Comparison of ENCODE assay signal across 36 mouse cellular contexts in genomic region chr4:86557371-86557770, GRCm38 (mm10). TPM values are rescaled to one million over a fixed set of nuclear protein-coding genes. Genes with fewer than 3 reads are reported as not detected.
"Had no signal": no experiment of that assay in that cellular context is flagged by ENCODE, and none has a peak within 500 bp of the region (broad histone marks: within the 10 kb centered on the region; RNA-seq: fewer than 3 reads in every experiment).

No protein-coding gene starts in this region.

- H3K4me2 ChIP-seq: heart, embryonic 12.5 days; hindbrain, embryonic 12.5 days; hindbrain, embryonic 14.5 days; intestine, embryonic 15.5 days; kidney, embryonic 15.5 days; limb, embryonic 12.5 days; liver, embryonic 11.5 days; liver, embryonic 13.5 days had no signal

- H3K9ac ChIP-seq: heart, embryonic 12.5 days; hindbrain, embryonic 12.5 days; hindbrain, embryonic 14.5 days; intestine, embryonic 15.5 days; kidney, embryonic 15.5 days; limb, embryonic 12.5 days; liver, embryonic 13.5 days had no signal

- DNase-seq: gastrocnemius, adult 2 months; gastrocnemius, postnatal 10 days; gastrocnemius, postnatal 25 days; heart, adult 2 months; heart, postnatal 10 days; heart, postnatal 4 days; kidney, adult 2 months; kidney, adult 9 months; kidney, postnatal 14 days; kidney, postnatal 36 days; layer of hippocampus, adult 9-11 months; layer of hippocampus, postnatal 36 days; left cerebral cortex, postnatal 4 days; liver; liver, embryonic 13.5 days had no signal

- ATAC-seq: hindbrain, embryonic 16.5 days; inflammation-experienced regulatory T-cells, adult 6 months; intestine, embryonic 15.5 days; intestine, postnatal 0 days had no signal

- H3K4me3 ChIP-seq: gastrocnemius, adult 2 months; heart, adult 2 months; heart, embryonic 12.5 days; hindbrain, embryonic 10.5 days; hindbrain, embryonic 12.5 days; intestine, embryonic 15.5 days; kidney, embryonic 15.5 days; limb, embryonic 12.5 days; liver, embryonic 13.5 days had no signal

- H3K9me3 ChIP-seq: heart, embryonic 12.5 days; hindbrain, embryonic 10.5 days; hindbrain, embryonic 12.5 days; intestine, embryonic 15.5 days; kidney, embryonic 15.5 days; limb, embryonic 12.5 days; liver, embryonic 13.5 days had no signal

- H3K27ac ChIP-seq: gastrocnemius, adult 2 months; heart, adult 2 months; hindbrain, embryonic 10.5 days; hindbrain, embryonic 12.5 days; hindbrain, embryonic 14.5 days; intestine, embryonic 15.5 days; kidney, embryonic 15.5 days; kidney, postnatal 0 days; limb, embryonic 12.5 days; liver, embryonic 13.5 days had no signal

- H3K36me3 ChIP-seq: heart, embryonic 12.5 days; hindbrain, embryonic 10.5 days; hindbrain, embryonic 12.5 days; intestine, embryonic 15.5 days; kidney, embryonic 15.5 days; limb, embryonic 12.5 days; liver, embryonic 13.5 days had no signal

- H3K27me3 ChIP-seq: heart, embryonic 12.5 days; hindbrain, embryonic 12.5 days; intestine, embryonic 15.5 days; kidney, embryonic 15.5 days; limb, embryonic 12.5 days; liver, embryonic 13.5 days had no signal

- H3K4me1 ChIP-seq: heart, embryonic 12.5 days; hindbrain, embryonic 10.5 days; hindbrain, embryonic 12.5 days; intestine, embryonic 15.5 days; kidney, embryonic 15.5 days; liver, embryonic 13.5 days had no signal

RNA-seq across cellular contexts. Expression of gene Saxo1, which starts 0.8 kb away (rescaled TPM):
- total RNA-seq: gastrocnemius, adult 2 months; gastrocnemius, postnatal 10 days; gastrocnemius, postnatal 25 days; heart, adult 2 months; heart, postnatal 10 days; heart, postnatal 25 days; heart, postnatal 4 days; layer of hippocampus, adult 18-20 months; layer of hippocampus, adult 8-10 months; layer of hippocampus, postnatal 14 days; layer of hippocampus, postnatal 36 days; left cerebral cortex, adult 18-20 months; left cerebral cortex, adult 8-10 months; left cerebral cortex, postnatal 25 days; left cerebral cortex, postnatal 4 days had no signal
- polyA plus RNA-seq: heart, embryonic 12.5 days; heart, embryonic 16.5 days; hindbrain, embryonic 10.5 days; hindbrain, embryonic 12.5 days; hindbrain, embryonic 14.5 days; hindbrain, embryonic 16.5 days; inflammation-experienced regulatory T-cells, adult 6 months; intestine, embryonic 15.5 days; intestine, postnatal 0 days; kidney, embryonic 15.5 days; large intestine, adult 2 months; liver, embryonic 11.5 days; liver, embryonic 13.5 days had no signal
